Mouse (Mus musculus) adrenal gland, postnatal 14 days (tissue): ENCODE measurements around the gene Psg22. TPM values are rescaled to one million over a fixed set of nuclear protein-coding genes. Genes with fewer than 3 reads are reported as not detected.
"Not testable (repeated sequence)": the region's sequence is repeated elsewhere in the genome, so short reads cannot be mapped to it uniquely, and the experiment has no call there.

Experiments used
- DNase-seq: peaks from one replicate; pipeline ENCODE4 v3.0.0; 2021; ENCODE audit warnings: mixed read lengths
- long read RNA-seq, 2 experiments: library from polyadenylated mRNA; stranded (forward); transcript quantifications; one replicate each; pipeline ENCODE4 v2.0.0; 2021
- total RNA-seq: library from RNA; stranded (reverse); gene quantifications from 2 replicates; pipeline ENCODE4 v1.2.3, GENCODE M21; 2021

Gene Psg22
- not detected in 2 replicates for total RNA-seq
- long read RNA-seq, experiment 1 = 0 reads
- long read RNA-seq, experiment 2 = 0 reads

- DNase-seq = no peak
Observed at GRCm38 (mm10) chr7:18717790-18718189, at the start of gene Psg22. Gene Psg22 (plus strand): TSS chr7:18718090.

DNA sequence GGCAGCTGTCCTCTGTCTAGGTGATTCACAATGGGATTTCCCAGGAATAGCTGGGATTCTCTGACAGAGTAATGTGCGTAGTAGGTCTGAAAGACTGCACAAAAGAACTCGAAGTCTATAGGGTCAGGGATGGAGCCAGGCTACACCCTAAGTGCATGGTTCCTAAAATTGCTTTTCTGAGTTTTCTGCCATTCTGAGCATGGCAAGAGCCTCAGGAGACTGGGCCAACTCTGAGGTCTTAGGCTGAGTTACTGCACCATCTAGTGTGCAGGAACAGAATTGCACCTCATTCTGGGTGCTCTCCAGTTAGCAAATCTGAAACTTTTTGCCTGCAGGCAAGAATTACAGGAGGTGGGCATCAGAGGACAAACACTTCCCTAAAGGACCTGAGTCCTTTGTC lies 38.1 kb upstream of the Psg22 start:
- DNase-seq = peak; percentile 20

DNA sequence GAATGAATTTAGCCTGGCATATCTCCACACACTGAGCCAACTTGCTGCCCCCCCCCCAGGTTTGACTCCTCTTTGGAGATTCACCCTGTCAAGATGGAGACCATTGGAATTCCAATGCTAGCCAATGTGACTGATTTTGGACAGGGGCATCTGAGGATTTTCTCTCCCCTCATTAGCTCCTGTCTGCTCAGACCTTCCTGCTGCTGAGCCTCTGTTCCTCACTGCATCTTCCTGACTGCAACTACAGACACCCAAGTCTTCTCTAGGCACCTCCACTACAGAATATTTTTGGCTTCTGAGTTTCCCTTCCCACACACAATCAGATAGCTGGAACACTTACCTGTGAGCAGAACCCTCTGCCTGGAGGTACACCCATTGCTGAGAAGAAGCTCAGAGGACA lies 32.3 kb upstream of the Psg22 start:
- no peak for DNase-seq

DNA sequence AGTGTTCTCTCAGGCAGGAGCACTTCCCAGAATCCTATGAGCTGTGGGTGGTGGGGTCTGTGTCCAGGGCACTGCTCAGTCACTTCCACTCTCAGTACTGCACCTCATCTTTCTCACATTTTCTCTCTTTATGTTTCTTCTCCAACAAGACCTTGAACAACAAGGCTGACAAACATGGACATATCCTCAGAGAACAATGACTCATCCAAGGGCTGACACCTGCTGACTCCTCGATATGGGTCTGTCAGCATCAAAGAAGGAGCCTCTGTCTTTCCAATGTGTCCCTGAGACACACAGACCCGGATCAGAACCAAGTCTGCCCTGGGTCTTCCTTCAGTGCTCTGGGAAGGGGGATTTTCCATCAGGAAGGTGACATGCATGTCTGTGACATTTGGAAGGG lies 31.8 kb upstream of the Psg22 start, which contains the start of gene Psg20:
Gene Psg20, minus strand, starts transcription at position 101 of the 400 bp plus-strand sequence.
- no peak for DNase-seq

DNA sequence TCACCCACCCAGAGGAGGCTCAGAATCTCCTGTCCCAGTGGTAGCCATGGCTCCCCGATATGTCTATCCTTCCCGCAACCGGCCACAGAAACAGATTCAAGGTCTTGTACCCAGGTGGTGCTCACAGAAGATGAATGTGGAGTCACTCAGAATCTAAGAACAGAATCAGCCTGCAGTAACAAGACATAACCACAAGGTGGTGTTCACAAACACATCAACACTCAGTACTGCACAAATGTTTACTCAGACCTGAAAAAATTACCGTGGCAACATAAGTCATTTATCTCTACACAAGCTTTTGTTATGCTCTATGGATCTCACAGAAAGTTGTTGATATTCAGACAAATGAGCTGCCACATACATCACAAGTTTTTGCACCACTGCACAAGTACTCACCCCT lies 7.6 kb upstream of the Psg22 start:
- not testable (repeated sequence) for DNase-seq

- no peak for DNase-seq
Observed at GRCm38 (mm10) chr7:18710846-18711245, 7.0 kb upstream of the Psg22 start.

DNA sequence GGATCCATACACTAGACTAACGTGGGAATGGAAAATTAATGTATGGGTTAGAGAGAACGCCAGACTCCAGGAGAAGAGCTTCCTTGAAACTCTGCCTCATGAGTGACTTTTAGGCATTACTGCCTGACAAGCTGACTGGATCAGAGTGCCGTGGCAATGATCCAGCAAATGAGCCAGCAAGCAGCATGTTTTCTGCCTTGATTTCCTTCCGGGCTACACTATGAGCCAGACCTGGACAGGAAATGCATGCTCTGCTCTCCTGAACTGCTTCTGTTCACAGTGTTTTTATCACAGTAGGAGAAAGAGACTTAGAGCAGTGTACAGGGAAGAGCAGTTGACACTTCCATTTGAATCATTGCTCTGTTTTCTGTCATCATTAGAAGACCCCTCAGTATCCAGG lies 2.3 kb upstream of the Psg22 start:
- DNase-seq = no peak

GRCm38 (mm10) chr7:18724001-18724400 lies 6.1 kb downstream of the Psg22 start:
- DNase-seq = no peak

- DNase-seq = not testable (repeated sequence)
Observed at GRCm38 (mm10) chr7:18725931-18726330, 8.0 kb downstream of the Psg22 start.

- DNase-seq = no peak
Observed at GRCm38 (mm10) chr7:18728391-18728790, 10.5 kb downstream of the Psg22 start.

DNA sequence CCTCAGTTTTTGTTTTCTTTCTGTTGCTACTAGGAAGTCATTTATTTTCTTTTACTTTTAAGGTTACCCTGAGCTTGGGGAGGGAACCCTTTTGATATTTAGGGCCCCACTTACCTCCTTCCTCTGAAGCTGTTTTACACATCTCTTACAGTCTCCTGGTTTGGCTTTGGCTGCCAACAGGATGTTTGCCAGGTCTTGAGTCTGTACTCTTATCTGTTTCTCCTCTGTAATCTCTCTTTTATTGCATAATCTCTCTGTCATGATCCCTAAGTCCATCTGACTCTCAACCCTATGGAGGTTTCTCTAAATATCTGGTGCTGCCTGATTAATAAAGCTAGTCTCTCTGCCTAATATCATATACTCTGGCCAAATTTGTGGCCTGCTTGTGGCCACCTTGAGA lies 15.2 kb downstream of the Psg22 start:
- DNase-seq = no peak

DNA sequence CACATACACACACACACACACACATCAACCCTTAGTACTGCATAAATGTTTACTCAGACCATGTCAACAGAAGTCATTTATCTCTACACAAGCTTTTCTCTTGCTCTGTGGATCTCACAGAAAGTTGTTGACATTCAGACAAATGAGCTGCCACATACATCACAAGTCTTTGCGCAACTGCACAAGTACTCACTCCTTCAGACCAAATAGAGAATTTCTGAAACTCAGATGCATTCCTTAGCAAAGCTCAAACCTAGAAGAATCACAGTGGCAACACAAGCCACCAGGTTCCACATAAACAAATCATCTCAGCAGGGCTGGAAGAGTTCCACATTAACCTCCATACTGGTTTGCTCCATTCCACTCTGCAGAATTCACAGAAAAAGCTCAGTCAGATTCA lies 16.6 kb downstream of the Psg22 start:
- DNase-seq = no peak

- DNase-seq = peak; percentile 19
Observed at GRCm38 (mm10) chr7:18746189-18746860, 28.4 kb downstream of the Psg22 start.

GRCm38 (mm10) chr7:18747420-18747819 lies 29.5 kb downstream of the Psg22 start:
- not testable (repeated sequence) for DNase-seq

GRCm38 (mm10) chr7:18748994-18749895 lies 31.4 kb downstream of the Psg22 start:
- DNase-seq = no peak

DNA sequence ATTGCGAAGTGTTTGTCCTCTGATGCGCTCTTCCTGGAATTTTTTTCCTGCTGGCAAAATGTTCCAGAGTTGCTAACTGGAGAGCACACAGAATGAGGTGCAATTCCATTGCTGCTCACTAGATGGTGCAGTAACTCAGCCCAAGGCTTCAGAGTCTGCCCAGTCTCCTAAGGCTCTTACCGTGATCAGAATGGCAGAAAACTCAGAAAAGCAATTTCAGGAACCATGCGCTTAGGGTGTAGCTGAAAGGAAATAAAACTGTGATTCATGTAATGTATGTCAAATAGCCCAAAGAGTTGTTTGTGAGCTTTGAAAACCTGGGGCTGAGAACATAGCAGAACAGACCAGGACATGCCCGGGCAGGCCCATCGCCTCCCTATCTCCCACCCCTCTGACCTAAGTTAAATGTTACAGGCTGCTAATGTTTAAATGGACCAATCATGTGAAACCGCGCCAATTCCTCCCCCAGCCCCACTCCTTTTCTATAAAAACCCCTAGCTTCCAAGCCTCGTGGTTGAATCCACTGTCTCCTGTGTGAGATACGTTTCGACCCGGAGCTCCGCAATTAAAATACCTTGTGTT lies 32.1 kb downstream of the Psg22 start:
- peak; percentile 59 for DNase-seq

GRCm38 (mm10) chr7:18760152-18760551 lies 42.3 kb downstream of the Psg22 start:
- DNase-seq = not testable (repeated sequence)

- DNase-seq = not testable (repeated sequence)
Observed at GRCm38 (mm10) chr7:18762885-18763284, 45.0 kb downstream of the Psg22 start.
